Mouse (Mus musculus) ES-E14 (cell line): ENCODE measurements at regions not wholly inside any gene's neighbourhood (a gene's known extent, or its start where the extent isn't known, plus 50 kb on each side); places are given as distances from the start of the nearest gene placed in this dataset.

Source experiments
- DNase-seq: peaks from one replicate; pipeline ENCODE4 v3.0.0-alpha.2; 2013; ENCODE audit warnings: low read depth, low spot score
- H3K27ac ChIP-seq: 2 replicates; pipeline ENCODE4 v1.5.1; 2012; ENCODE audit warnings: low read depth, mild to moderate bottlenecking, low read length, moderate library complexity, mixed read lengths; ENCODE audit not compliant: poor library complexity, insufficient read depth, severe bottlenecking
- H3K36me3 ChIP-seq: 2 replicates; pipeline ENCODE4 v1.6.1; 2012; ENCODE audit warnings: mild to moderate bottlenecking, low read length, moderate library complexity, mixed read lengths; ENCODE audit not compliant: control insufficient read depth, poor library complexity, insufficient read depth, severe bottlenecking
- H3K4me1 ChIP-seq, 2 experiments: fragments of 150-350 bp in 1 of 2; sonication (generic) in 1 of 2; 2 replicates each; pipeline ENCODE4 v1.6.1; 2012; ENCODE audit warnings: low read length in 2 of 2, mild to moderate bottlenecking in 1 of 2, mixed read lengths in 1 of 2; ENCODE audit not compliant: control insufficient read depth in 2 of 2, insufficient read depth in 2 of 2, poor library complexity in 1 of 2
- H3K4me3 ChIP-seq, 2 experiments: fragments of 150-350 bp in 1 of 2; sonication (generic) in 1 of 2; 2 replicates each; pipeline ENCODE4 v1.5.1; 2012; ENCODE audit warnings: low read length in 2 of 2, low read depth in 1 of 2, mild to moderate bottlenecking in 1 of 2, mixed read lengths in 1 of 2; ENCODE audit not compliant: insufficient read depth in 1 of 2, poor library complexity in 1 of 2, severe bottlenecking in 1 of 2
- H3K9ac ChIP-seq: 2 replicates; pipeline ENCODE4 v1.6.1; 2012; ENCODE audit warnings: low read depth, mild to moderate bottlenecking, low read length, mixed read lengths; ENCODE audit not compliant: poor library complexity, insufficient read depth, severe bottlenecking
- H3K9me3 ChIP-seq: fragments of 150-350 bp; sonication (generic); 2 replicates; pipeline ENCODE4 v1.6.1; 2012; ENCODE audit warnings: low read depth, mild to moderate bottlenecking, low read length; ENCODE audit not compliant: control insufficient read depth, insufficient read depth
- CHD2 ChIP-seq: IDR thresholded peaks from 2 replicates; pipeline ENCODE4 v1.6.1; 2014; ENCODE audit warnings: mild to moderate bottlenecking, low read depth, low read length, inconsistent platforms
- HCFC1 ChIP-seq: IDR thresholded peaks from 2 replicates; pipeline ENCODE4 v1.6.1; 2012; ENCODE audit warnings: low read length, inconsistent platforms, borderline replicate concordance; ENCODE audit not compliant: insufficient read depth
- MAFK ChIP-seq: IDR thresholded peaks from 2 replicates; pipeline ENCODE4 v1.6.1; 2014; ENCODE audit warnings: mild to moderate bottlenecking, low read depth, low read length, inconsistent platforms; ENCODE audit not compliant: insufficient read depth
- ZC3H11A ChIP-seq: IDR thresholded peaks from 2 replicates; pipeline ENCODE4 v1.6.1; 2012; ENCODE audit warnings: low read depth, mild to moderate bottlenecking, inconsistent platforms, low read length, borderline replicate concordance
- ZNF384 ChIP-seq: IDR thresholded peaks from 2 replicates; pipeline ENCODE4 v1.6.1; 2012; ENCODE audit warnings: low read depth, low read length, inconsistent platforms
- in situ Hi-C, 2 experiments: fragments of 600-800 bp; cut with MboI; formaldehyde crosslinking; loops; one replicate each; pipeline ENCODE4 v1.15.1; 2025; ENCODE audit warnings: low sequenced_read_pairs in 2 of 2, inconsistent platforms in 1 of 2; ENCODE audit not compliant: unreplicated experiment in 2 of 2

DNA sequence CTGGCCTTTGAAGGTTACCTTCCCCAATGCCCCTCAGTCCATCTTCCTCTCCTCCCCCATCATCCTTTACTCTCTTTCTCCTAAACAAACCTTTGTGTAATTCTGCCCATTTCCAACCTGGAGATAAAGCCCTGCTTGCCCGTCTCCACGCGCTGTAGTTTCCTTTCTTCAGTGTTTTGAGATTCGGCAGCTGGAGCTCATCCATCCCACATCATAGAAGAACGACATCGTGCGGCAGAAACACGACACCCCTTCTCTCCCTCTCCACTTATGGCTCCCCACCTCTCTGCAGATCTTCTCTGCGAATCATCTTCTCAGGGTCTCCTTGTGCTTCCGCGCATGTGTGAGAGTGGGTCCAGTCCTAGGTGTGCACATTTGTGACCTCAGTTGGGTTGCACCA lies 77.4 kb upstream of the Nfe2l3 start:
- Histone ChIP-seq H3K4me1 (no peaks in the 10 kb centered on the region), H3K36me3 (no peaks in the 10 kb centered on the region), H3K9ac (no peak overlapping the region), H3K27ac (no peak overlapping the region), H3K9me3 (no peaks in the 10 kb centered on the region), H3K4me3 (no peak overlapping the region)
- in situ Hi-C loops: no loop called here
- TF ChIP-seq ZC3H11A: no peak
- no peak for TF ChIP-seq HCFC1
- no peak for TF ChIP-seq MAFK
- TF ChIP-seq ZNF384: no peak
- TF ChIP-seq CHD2: no peak
- no peak for DNase-seq

DNA sequence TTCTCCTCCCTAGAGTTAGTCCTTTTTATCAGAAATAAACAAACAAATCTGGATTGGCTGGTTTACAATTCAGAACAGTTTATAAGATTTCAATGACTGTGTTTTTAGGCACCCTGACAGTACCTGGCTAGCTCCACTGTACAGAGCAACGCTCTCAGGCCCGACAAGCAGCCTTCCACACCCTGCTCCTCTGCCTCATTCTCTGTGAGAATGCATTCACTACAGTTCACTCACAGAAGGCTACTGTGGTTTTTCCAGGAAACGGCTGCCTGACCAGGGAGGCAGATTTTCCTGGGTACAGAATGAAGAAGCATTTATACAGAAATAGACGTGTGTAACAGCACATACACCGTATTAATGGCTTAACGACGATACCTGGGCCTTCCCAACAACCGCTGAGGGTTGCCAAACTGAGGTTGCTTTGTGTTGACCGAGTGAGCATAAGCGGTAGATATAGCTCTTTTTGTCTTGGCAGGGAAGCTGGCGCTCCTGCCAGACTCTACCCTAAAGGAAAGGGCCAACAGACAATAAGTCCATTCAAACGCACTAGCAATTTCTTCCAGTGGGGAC lies 70.8 kb upstream of the Nfe2l3 start:
- no peaks in the 10 kb centered on the region; a peak in 1 of 4 replicates for H3K4me1 ChIP-seq
- H3K27ac ChIP-seq: no peak overlapping the region
- H3K4me3 ChIP-seq: no peak overlapping the region
- H3K9me3 ChIP-seq: no peaks in the 10 kb centered on the region
- no peak for TF ChIP-seq ZNF384
- no peak for TF ChIP-seq HCFC1
- no peak for TF ChIP-seq MAFK
- no peak for TF ChIP-seq ZC3H11A
- TF ChIP-seq CHD2: no peak
- in situ Hi-C loops: no loop called here
- DNase-seq: no peak
- H3K36me3 ChIP-seq: no peaks in the 10 kb centered on the region
- no peak overlapping the region for H3K9ac ChIP-seq

DNA sequence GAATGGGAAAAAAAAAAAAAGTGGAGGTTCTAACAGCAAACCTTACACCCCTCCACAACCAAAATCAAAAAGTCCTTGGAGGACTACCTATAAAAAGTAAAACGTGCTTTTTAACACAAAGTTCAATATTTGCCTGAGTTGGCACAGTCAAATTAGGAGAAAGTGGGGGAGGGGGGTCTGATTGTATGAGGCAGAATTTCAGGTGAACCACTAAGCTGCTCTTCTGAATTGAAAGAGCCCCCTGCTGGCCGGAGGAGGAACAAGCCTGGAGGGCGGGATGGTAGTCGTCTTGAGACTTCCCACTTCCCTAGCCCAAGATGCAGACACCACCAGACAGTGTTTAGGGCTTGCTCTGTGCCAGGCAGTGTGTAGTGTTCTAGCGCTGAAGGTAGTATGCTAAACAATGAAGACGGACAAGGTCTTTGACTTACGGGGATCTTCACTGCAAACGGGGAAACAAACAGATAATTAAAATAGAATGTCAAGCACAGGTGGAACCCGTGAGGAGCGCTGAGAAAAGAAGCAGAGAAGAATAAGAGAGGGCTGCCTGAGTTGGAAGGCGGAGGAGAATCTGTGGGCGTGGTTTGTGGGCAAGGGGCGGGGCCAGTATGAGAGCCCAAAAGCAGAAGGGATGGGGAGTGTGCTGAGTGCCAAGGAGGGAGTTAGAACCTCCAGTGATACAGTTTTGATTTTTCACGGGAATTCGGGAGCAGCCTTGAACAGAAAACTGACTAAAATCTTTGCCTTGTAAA lies 69.8 kb upstream of the Nfe2l3 start:
- Histone ChIP-seq H3K9me3 (no peaks in the 10 kb centered on the region), H3K4me1 (no peaks in the 10 kb centered on the region; a peak in 1 of 4 replicates), H3K9ac (no peak overlapping the region), H3K36me3 (no peaks in the 10 kb centered on the region), H3K4me3 (peak overlapping the region; percentile 49 to 79), H3K27ac (no peak overlapping the region)
- in situ Hi-C loops: no loop called here
- DNase-seq: peak; percentile 94
- TF ChIP-seq ZNF384: no peak
- 0 out of 2 replicates have a peak, but pooled peaks have one; percentile 2 for TF ChIP-seq ZC3H11A
- no peak for TF ChIP-seq MAFK

DNA sequence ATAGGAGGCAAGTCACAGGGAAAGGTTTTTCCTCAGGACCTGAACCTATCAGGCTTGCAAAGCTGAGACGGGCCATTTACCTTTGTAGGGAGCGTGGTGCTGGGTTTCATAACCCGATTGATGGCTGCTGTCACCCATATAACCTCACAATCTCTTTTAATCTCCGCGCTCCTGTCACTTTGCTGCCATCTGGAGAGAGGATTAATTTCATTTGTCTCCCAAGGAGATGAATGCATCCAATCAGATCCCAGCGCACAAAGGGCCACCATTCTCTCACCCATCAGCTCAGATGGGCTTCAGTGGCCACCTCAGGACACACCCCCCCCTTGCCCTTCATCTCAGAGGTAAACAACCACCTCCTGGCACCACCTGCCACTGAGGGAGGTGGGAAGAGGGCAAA lies 67.7 kb upstream of the Nfe2l3 start:
- in situ Hi-C loops: no loop called here
- H3K4me1 ChIP-seq: peaks cover 0 to 2% of the 10 kb centered on the region in 2 experiments; a peak in 2 of 4 replicates
- no peak overlapping the region for H3K9ac ChIP-seq
- no peaks in the 10 kb centered on the region for H3K9me3 ChIP-seq
- DNase-seq: no peak
- H3K36me3 ChIP-seq: no peaks in the 10 kb centered on the region
- TF ChIP-seq CHD2: no peak
- no peak for TF ChIP-seq ZC3H11A
- TF ChIP-seq MAFK: no peak
- TF ChIP-seq HCFC1: no peak
- TF ChIP-seq ZNF384: no peak
- H3K4me3 ChIP-seq: no peak overlapping the region
- H3K27ac ChIP-seq: no peak overlapping the region
